Mouse (Mus musculus) CH12.LX (cell line): ENCODE data around the gene Rgs14.

Experiments used
- CTCF ChIP-seq, 2 experiments: IDR thresholded peaks in 1 of 2; conservative IDR thresholded peaks in 1 of 2; 2 replicates each; pipeline ENCODE4 v1.5.1; 2011 to 2012; ENCODE audit warnings: low read depth in 2 of 2, low read length in 2 of 2, improper control_type of control experiment in 1 of 2, inconsistent platforms in 1 of 2, mild to moderate bottlenecking in 1 of 2, moderate library complexity in 1 of 2
- EP300 ChIP-seq: IDR thresholded peaks from 2 replicates; pipeline ENCODE4 v1.6.1; 2011; ENCODE audit warnings: low read length, improper control_type of control experiment
- KAT2A ChIP-seq: IDR thresholded peaks from 2 replicates; pipeline ENCODE4 v1.6.1; 2012; ENCODE audit warnings: low read length, improper control_type of control experiment, inconsistent platforms; ENCODE audit not compliant: insufficient replicate concordance
- MAFK ChIP-seq: IDR thresholded peaks from 2 replicates; pipeline ENCODE4 v1.6.1; 2011; ENCODE audit warnings: low read length, improper control_type of control experiment; ENCODE audit not compliant: insufficient replicate concordance
- MAX ChIP-seq: IDR thresholded peaks from 2 replicates; pipeline ENCODE4 v1.6.1; 2011; ENCODE audit warnings: low read length, improper control_type of control experiment
- MXI1 ChIP-seq: IDR thresholded peaks from 2 replicates; pipeline ENCODE4 v1.6.1; 2011; ENCODE audit warnings: mild to moderate bottlenecking, low read depth, low read length, improper control_type of control experiment
- MYC ChIP-seq: IDR thresholded peaks from 2 replicates; pipeline ENCODE4 v1.6.1; 2011; ENCODE audit warnings: low read depth, mild to moderate bottlenecking, improper control_type of control experiment, low read length
- NRF1 ChIP-seq: IDR thresholded peaks from 2 replicates; pipeline ENCODE4 v1.6.1; 2014; ENCODE audit warnings: low read depth, mild to moderate bottlenecking, inconsistent platforms, low read length, improper control_type of control experiment, moderate library complexity
- POLR2A ChIP-seq: IDR thresholded peaks from 2 replicates; pipeline ENCODE4 v1.6.1; 2011; ENCODE audit warnings: low read depth, mild to moderate bottlenecking, improper control_type of control experiment, low read length
- ZKSCAN1 ChIP-seq: IDR thresholded peaks from 2 replicates; pipeline ENCODE4 v1.6.1; 2012; ENCODE audit warnings: low read depth, inconsistent platforms, low read length, improper control_type of control experiment, borderline replicate concordance

DNA sequence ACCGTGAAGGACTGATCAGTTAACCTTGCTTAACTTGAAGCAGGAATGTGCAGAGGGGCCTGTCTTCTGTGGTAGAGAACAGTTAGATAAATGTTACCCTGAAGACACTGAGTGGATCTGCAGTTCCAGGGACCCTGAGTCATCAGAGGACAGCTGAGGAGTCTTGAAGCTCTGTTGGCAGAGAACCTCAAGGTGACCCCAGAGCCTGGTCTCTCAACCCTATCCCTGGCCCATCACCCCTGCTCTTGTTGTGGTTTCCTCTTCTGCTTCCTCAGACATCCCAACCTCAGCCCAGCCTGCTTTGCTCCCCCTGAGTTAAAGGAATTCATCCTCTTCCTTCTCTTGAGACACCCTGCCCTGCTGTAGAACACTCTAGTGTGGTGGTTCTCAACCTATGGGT lies 28.6 kb downstream of the Rgs14 start, which contains the start of gene Slc34a1:
- TF ChIP-seq CTCF (conservative IDR thresholded peaks at IDR 0.05 in 1 of 2, IDR thresholded peaks at IDR 0.05 in 1 of 2; ENCODE audit: low read depth in 2 of 2, low read length in 2 of 2) (no peak), MAFK (no peak), MAX (no peak), EP300 (no peak), NRF1 (no peak), MYC (no peak), POLR2A (no peak), MXI1 (no peak), KAT2A (no peak), ZKSCAN1 (no peak)
